Mouse (Mus musculus): Measurements from ENCODE around the gene Vmn1r125. TPM values are rescaled to one million over a fixed set of nuclear protein-coding genes. Genes with fewer than 3 reads are reported as not detected.

Vmn1r125 gene
- not detected for total RNA-seq (2023)

DNA sequence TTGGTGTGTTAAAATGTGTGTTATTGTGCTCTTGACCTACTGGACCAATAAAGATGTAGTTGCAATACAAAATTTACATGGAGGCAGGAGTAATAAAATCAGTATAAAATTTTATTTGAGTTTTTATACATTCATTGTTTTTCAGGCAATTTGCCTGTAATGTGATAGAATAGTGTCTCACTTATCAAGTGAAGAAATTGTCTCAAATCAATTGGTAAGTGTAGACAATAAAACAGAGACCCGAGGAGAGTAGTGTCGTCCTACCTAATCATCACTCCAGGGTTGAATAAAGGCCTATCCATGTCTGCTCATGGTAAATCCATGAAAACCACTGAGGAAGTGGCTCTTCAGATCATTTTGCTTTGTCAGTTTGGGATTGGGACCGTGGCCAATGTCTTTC is at the start of gene Vmn1r125:
Vmn1r125 (plus strand) TSS at position 301 of the 400 bp plus-strand sequence.

DNA sequence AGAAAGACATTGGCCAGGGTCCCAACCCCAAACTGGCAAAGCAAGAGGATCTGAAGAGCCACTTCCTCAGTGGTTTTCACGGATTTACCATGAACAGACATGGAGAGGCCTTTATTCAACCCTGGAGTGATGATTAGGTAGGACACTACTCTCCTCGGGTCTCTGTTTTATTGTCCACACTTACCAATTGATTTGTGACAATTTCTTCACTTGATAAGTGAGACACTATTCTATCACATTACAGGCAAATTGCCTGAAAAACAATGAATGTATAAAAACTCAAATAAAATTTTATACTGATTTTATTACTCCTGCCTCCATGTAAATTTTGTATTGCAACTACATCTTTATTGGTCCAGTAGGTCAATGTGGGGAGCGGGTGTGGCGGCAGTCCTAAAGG is 11.5 kb upstream of the Vmn1r125 start, which contains the start of gene Vmn1r124:
Vmn1r124 (minus strand) TSS at position 101 of the 400 bp plus-strand sequence.

DNA sequence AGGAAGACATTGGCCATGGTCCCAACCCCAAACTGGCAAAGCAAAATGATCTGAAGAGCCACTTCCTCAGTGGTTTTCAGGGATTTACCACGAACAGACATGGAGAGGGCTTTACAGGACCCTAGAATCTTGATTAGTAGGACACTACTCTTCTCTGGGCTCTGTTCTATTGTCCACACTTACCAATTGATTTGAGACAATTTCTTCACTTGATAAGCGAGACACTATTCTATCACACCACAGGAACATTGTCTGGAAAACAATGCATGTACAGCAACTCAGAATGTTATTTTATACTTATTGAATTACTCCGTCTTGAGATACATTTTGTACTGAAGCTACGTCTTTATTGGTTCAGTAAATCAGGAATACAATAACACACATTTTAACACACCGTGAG is 29.4 kb downstream of the Vmn1r125 start, which contains the start of gene Vmn1r126:
Vmn1r126 (minus strand) TSS at position 101 of the 400 bp plus-strand sequence.

DNA sequence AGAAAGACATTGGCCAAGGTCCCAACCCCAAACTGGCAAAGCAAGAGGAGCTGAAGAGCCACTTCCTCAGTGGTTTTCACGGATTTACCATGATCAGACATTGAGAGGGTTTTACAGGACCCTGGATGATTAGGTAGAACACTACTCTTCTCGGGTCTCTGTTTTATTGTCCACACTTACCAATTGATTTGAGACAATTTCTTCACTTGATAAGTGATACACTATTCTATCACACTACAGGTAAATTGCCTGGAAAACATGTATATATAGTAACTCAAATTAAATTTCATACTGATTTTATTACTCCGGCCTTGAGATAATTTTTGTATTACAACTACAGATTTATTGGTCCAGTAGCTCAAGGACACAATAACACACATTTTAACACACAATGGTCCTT is 47.8 kb downstream of the Vmn1r125 start, which contains the start of gene Vmn1r127:
Vmn1r127 (minus strand) TSS at position 101 of the 400 bp plus-strand sequence.

Other genes starting within 250 kb of the Vmn1r125 start
- gene Vmn1r120, start 218.4 kb upstream of the Vmn1r125 start, total RNA-seq (2023): not detected
- gene Vmn1r121, start 173.7 kb upstream of the Vmn1r125 start, total RNA-seq (2023): not detected
- gene Vmn1r122, start 138.1 kb upstream of the Vmn1r125 start, total RNA-seq (2023): not detected
- gene Vmn1r123, start 110.0 kb upstream of the Vmn1r125 start, total RNA-seq (2023): not detected
- not detected for gene Gm5157, start 81.8 kb upstream of the Vmn1r125 start, total RNA-seq (2023)
- gene Vmn1r124, start 11.6 kb upstream of the Vmn1r125 start, total RNA-seq (2023): not detected
- gene Vmn1r126, start 29.3 kb downstream of the Vmn1r125 start, total RNA-seq (2023): not detected
- gene Vmn1r127, start 47.7 kb downstream of the Vmn1r125 start, total RNA-seq (2023): not detected
- not detected for gene Vmn1r128, start 77.2 kb downstream of the Vmn1r125 start, total RNA-seq (2023)
- gene Vmn1r129, start 89.1 kb downstream of the Vmn1r125 start, total RNA-seq (2023): not detected
- gene Gm6882, start 160.6 kb downstream of the Vmn1r125 start, total RNA-seq (2023): not detected
- gene Vmn1r130, start 239.6 kb downstream of the Vmn1r125 start, total RNA-seq (2023): not detected

All from CD4-positive naive resting alpha-beta T cell, adult 76 days (primary cell).